Mouse (Mus musculus) lung, adult 2 months (tissue): Measurements from ENCODE around the gene Dxo. TPM values are rescaled to one million over a fixed set of nuclear protein-coding genes. Genes with fewer than 3 reads are reported as not detected.
A peak's percentile ranks its signal among the peaks of the same experiment; 100 is the strongest.

Experiments
- DNase-seq: peaks from one replicate; pipeline ENCODE4 v3.0.0; 2022
- H3K4me1 ChIP-seq: fragments of 200-500 bp; 2 replicates; pipeline ENCODE4 v1.6.1; 2011; ENCODE audit warnings: low read length; ENCODE audit not compliant: control insufficient read depth, insufficient read depth
- H3K4me3 ChIP-seq: fragments of 200-500 bp; replicated peaks from 2 replicates; pipeline ENCODE3; 2011; ENCODE audit warnings: low read depth, mild to moderate bottlenecking, control low read depth, low read length; ENCODE audit errors: extremely low read depth
- CTCF ChIP-seq: fragments of 200-500 bp; IDR thresholded peaks from 2 replicates; pipeline ENCODE4 v1.5.1; 2011; ENCODE audit warnings: mild to moderate bottlenecking, low read length, control low read depth; ENCODE audit not compliant: insufficient read depth
- POLR2A ChIP-seq: fragments of 200-500 bp; IDR thresholded peaks from 2 replicates; pipeline ENCODE4 v1.6.1; 2011; ENCODE audit warnings: low read depth, mild to moderate bottlenecking, control low read depth, low read length, borderline replicate concordance; ENCODE audit errors: extremely low read depth
- WGBS: fragments of 180-500 bp; shearing (Covaris S2); methylation state at CpG from one replicate; pipeline ENCODE4 v1.1.7; 2018; 5-methylcytosine and 5-hydroxymethylcytosine counted together
- polyA plus RNA-seq: library from polyadenylated mRNA; depleted of rRNA; stranded (reverse); fragments of >200 nt; gene quantifications from 2 replicates; pipeline ENCODE4 v1.2.3, GENCODE M21; 2012

Gene Dxo
- polyA plus RNA-seq, 1 experiment: 58.1 TPM

DNA sequence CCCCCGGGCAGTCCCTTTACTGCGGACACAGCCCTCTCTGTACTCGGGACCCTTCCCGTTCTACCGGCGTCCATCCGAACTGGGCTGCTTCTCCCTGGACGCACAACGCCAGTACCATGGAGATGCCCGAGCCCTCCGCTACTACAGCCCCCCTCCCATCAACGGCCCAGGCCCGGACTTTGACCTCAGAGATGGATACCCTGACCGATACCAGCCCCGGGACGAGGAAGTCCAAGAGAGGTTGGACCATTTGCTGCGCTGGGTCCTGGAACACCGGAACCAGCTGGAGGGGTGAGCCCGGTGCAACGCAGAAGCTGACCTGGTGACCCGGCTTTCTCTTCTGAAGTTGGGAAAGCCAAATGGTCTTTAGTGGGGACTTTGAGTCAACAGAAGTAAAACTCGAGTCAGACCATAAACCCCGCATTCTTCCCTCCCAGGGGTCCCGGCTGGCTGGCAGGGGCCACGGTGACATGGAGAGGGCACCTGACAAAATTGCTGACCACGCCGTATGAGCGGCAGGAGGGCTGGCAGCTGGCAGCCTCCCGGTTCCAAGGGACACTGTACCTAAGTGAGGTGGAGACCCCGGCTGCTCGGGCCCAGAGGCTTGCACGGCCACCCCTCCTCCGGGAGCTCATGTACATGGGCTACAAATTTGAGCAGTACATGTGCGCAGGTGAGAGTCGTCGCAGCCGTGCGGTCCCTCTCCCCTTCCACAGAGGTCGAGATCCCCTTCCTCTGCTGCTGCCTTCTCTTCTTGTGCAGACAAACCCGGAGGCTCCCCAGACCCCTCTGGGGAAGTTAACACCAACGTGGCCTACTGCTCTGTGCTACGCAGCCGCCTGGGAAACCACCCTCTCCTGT, 875 bp downstream of the Dxo start:
- H3K4me1 ChIP-seq: peaks cover 11% of the 10 kb centered on the region
- WGBS: 37% methylated on average over 43 of the region's 43 CpGs
- TF ChIP-seq CTCF (no peak), POLR2A (no peak)
- no peak for DNase-seq
- peak overlapping the region; percentile 92 for H3K4me3 ChIP-seq

DNA sequence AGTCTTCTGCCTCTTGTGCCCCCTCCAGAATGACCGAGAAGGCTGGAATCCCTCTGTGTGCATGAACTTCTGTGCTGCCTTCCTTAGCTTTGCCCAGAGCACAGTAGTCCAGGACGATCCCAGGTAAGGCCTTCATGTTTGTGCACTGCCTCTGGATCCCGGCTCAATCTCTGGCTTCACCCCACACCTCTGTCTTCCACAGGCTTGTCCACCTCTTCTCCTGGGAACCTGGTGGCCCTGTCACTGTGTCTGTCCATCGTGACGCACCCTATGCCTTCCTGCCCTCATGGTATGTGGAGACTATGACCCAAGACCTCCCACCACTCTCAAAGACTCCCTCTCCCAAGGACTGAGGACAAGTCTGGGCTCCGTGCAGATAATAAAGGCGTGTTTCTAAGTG, 2.0 kb downstream of the Dxo start:
- H3K4me3 ChIP-seq: no peak overlapping the region
- no peak for DNase-seq
- 86% methylated on average over 7 of the region's 7 CpGs for WGBS
- TF ChIP-seq POLR2A (no peak), CTCF (no peak)
- peaks cover 11% of the 10 kb centered on the region for H3K4me1 ChIP-seq

DNA sequence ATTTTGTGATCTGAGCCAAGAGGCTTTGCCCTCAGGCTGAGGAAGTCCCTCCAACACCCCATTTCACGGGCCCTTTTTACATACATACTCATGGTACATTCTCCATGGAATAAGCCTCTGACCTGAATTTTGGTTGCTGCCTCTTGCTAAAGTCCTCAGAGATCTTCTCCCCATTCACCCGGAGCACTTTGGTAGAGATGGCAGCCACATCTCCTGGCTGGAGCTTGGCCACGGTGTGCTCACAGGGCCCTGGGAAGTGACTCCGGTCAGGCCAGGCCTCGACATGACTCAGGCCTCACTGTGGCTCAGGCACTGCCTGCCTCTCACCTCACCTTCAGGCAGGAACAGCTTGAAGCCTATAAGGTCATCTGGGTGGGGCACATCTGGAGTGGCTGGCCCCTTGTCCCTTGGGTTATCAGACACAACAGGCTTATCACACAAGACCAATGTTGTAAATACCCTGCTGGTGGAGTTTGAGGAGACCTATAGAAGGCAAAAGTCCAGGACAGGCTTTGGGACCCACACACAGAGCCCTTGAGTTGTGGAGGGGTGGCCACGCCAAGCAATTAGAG, 4.0 kb downstream of the Dxo start:
- Histone ChIP-seq H3K4me1 (peaks cover 8% of the 10 kb centered on the region), H3K4me3 (no peak overlapping the region)
- no peak for DNase-seq
- no peak for TF ChIP-seq POLR2A
- no peak for TF ChIP-seq CTCF
- WGBS: 78% methylated on average over 6 of the region's 6 CpGs

- 0 out of 2 replicates have a peak, but pooled peaks cover 3% of the 10 kb centered on the region for H3K4me1 ChIP-seq
- no peak for TF ChIP-seq POLR2A
- TF ChIP-seq CTCF: no peak
- no peak for DNase-seq
- 94% methylated on average over 13 of the region's 13 CpGs for WGBS
- H3K4me3 ChIP-seq: no peak overlapping the region
Measured at GRCm38 (mm10) chr17:34844884-34845283, 8.1 kb downstream of the Dxo start.

- 88% methylated on average over 6 of the region's 6 CpGs for WGBS
- TF ChIP-seq CTCF (no peak), POLR2A (no peak)
- DNase-seq: no peak
Measured at GRCm38 (mm10) chr17:34847192-34847591, 10.4 kb downstream of the Dxo start.

GRCm38 (mm10) chr17:34847615-34848014, 10.8 kb downstream of the Dxo start:
- 92% methylated on average over 7 of the region's 7 CpGs for WGBS
- TF ChIP-seq CTCF: no peak
- no peak for TF ChIP-seq POLR2A

More at GRCm38 (mm10) chr17:34847192-34847591, 10.4 kb downstream of the Dxo start:
- Histone ChIP-seq H3K4me3 (no peak overlapping the region), H3K4me1 (0 out of 2 replicates have a peak, but pooled peaks cover 3% of the 10 kb centered on the region)

DNA sequence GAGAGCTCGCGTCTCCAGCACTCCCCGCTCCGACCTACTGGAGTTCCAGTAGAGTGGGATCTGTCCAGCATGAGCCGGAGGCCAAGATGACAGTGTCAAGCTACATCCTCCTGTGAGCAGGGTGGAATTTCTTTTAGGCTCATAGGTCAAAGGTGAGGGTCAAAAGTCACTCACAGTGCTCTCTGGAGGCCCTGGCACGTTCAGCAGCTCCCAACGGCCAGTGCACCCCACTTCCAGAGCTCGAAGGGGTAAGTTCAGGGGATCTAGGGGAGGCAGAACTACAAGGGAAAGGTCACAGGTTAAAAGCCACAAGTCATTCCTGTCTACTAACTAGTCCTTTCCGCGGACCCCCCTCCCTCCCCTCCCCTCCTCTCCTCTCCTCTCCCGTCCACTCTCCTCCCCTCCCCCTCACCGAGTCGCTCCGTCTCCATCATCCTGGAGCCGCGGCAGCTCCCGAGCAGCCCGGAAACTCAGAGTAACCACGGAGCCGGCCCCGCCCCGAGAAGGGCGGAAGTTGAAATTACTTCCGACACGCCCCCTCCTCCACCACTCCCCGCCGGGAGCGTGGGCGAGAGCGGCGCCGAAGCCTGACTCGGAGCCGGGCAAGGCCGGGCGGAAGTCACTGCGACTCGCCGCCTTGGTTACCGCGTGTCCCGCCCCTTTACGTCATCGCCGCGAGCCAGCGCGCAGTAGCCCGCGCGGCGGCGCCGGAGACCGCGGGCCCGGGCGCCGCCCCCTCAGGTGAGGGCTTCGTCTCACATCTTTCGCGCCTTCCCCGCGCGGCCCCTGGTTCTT, 13.1 kb downstream of the Dxo start, which contains the start of the genes Skiv2l and Nelfe:
Gene Skiv2l, minus strand, starts transcription at position 489 of the 795 bp plus-strand sequence.
Gene Nelfe, plus strand, starts transcription at position 670 of the 795 bp plus-strand sequence.
- H3K4me3 ChIP-seq: peak within 1 kb of the TSS; percentile 78
- H3K4me1 ChIP-seq: 0 out of 2 replicates have a peak, but pooled peaks cover 3% of the 10 kb centered on the region
- TF ChIP-seq POLR2A (peak; percentile 15; the same call in 1 of the 2 replicates), CTCF (no peak)
- under 1% methylated on average over 65 of the region's 65 CpGs for WGBS
- peak; percentile 98 for DNase-seq

More at GRCm38 (mm10) chr17:34847615-34848014, 10.8 kb downstream of the Dxo start:
- Histone ChIP-seq H3K4me1 (0 out of 2 replicates have a peak, but pooled peaks cover 3% of the 10 kb centered on the region), H3K4me3 (no peak overlapping the region)
- no peak for DNase-seq

DNA sequence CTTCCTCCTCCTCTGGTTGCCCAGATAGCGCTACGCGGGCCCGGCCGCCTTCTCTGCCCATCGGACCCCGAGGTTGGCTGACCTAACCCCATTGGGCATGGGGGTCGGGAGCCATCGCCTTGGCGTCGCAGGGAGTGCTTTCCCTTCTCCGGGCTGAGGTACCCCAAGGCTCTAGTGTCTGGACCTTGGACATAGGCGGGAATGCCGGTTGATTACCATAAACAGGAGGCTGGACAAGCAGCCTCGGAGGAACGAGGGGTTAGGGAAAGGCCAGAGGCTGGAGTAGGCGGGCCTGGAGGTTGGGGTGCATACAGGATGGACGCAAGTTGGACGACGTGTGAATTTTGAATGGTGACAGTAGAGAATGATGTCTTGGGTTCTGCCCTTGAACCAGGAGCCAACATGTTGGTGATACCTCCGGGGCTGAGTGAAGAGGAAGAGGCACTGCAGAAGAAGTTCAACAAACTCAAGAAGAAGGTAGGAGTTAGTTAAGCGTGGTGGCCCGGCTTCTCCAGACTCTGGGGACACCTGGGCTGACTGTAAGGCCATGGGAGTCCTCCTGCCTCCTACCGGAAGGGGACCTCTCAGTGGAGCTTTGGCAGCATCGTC, 13.8 kb downstream of the Dxo start:
- Histone ChIP-seq H3K4me3 (peak overlapping the region; percentile 72), H3K4me1 (0 out of 2 replicates have a peak, but pooled peaks cover 3% of the 10 kb centered on the region)
- DNase-seq: no peak
- no peak for TF ChIP-seq POLR2A
- TF ChIP-seq CTCF: no peak
- WGBS: 1% methylated on average over 25 of the region's 25 CpGs
